Mouse (Mus musculus) lung, adult 2 months (tissue): Measurements from ENCODE around the gene Tmem107.

Experiments used
- CTCF ChIP-seq: fragments of 200-500 bp; IDR thresholded peaks from 2 replicates; pipeline ENCODE4 v1.5.1; 2011; ENCODE audit warnings: mild to moderate bottlenecking, low read length, control low read depth; ENCODE audit not compliant: insufficient read depth
- POLR2A ChIP-seq: fragments of 200-500 bp; IDR thresholded peaks from 2 replicates; pipeline ENCODE4 v1.6.1; 2011; ENCODE audit warnings: low read depth, mild to moderate bottlenecking, control low read depth, low read length, borderline replicate concordance; ENCODE audit errors: extremely low read depth

DNA sequence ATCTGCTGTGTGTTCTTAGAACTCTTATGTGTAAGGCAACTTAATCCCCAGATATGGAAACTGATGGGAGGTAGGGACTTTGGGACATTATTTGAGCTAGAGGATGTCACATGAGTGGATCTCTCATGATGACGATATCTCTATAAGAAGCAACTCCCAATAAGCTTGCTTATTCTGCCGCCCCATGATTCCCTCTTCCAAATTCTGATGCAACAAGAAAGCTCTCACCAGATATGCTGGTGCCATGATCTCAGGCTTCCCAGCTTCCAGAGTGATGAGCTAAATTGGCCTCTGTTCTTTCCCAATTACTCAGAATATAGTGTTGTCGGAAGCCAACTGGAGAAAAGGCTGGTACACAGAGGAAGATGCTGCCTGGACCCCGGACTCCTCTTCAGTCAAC is 41.3 kb downstream of the Tmem107 start:
- no peak for TF ChIP-seq CTCF
- TF ChIP-seq POLR2A: no peak
